Mouse (Mus musculus): ENCODE data around the gene Vmn1r24.
"Not testable (repeated sequence)": the region's sequence is repeated elsewhere in the genome, so short reads cannot be mapped to it uniquely, and the experiment has no call there.

Gene Vmn1r24

GRCm38 (mm10) chr6:57961403-57961802, at the start of gene Vmn1r24:
Vmn1r24 (minus strand) TSS chr6:57961503.
- in situ Hi-C loops (cut with MboI; ENCODE audit: unreplicated experiment in 2 of 2): not testable (repeated sequence)

- in situ Hi-C loops (cut with MboI; ENCODE audit: unreplicated experiment in 2 of 2): no loop called here
Observed at GRCm38 (mm10) chr6:57980710-57981109, 19.4 kb upstream of the Vmn1r24 start, which contains the start of gene Vmn1r25. Vmn1r25 (minus strand) TSS chr6:57980810.

- in situ Hi-C loops (cut with MboI; ENCODE audit: unreplicated experiment in 2 of 2): no loop called here
Observed at GRCm38 (mm10) chr6:57926738-57927137, 34.6 kb downstream of the Vmn1r24 start, which contains the start of gene Vmn1r23. Vmn1r23 (minus strand) TSS chr6:57926838.

- in situ Hi-C loops (cut with MboI; ENCODE audit: unreplicated experiment in 2 of 2): no loop called here
Observed at GRCm38 (mm10) chr6:57907928-57908327, 53.4 kb downstream of the Vmn1r24 start, which contains the start of gene Vmn1r22. Vmn1r22 (minus strand) TSS chr6:57908028.
